Mouse (Mus musculus) R1 (cell line): Measurements from ENCODE around the gene Pip5k1c.

Source experiments
- DNase-seq: peaks from one replicate; pipeline ENCODE4 v3.0.0-alpha.2; 2018; ENCODE audit warnings: low read depth, low spot score

Gene Pip5k1c

DNA sequence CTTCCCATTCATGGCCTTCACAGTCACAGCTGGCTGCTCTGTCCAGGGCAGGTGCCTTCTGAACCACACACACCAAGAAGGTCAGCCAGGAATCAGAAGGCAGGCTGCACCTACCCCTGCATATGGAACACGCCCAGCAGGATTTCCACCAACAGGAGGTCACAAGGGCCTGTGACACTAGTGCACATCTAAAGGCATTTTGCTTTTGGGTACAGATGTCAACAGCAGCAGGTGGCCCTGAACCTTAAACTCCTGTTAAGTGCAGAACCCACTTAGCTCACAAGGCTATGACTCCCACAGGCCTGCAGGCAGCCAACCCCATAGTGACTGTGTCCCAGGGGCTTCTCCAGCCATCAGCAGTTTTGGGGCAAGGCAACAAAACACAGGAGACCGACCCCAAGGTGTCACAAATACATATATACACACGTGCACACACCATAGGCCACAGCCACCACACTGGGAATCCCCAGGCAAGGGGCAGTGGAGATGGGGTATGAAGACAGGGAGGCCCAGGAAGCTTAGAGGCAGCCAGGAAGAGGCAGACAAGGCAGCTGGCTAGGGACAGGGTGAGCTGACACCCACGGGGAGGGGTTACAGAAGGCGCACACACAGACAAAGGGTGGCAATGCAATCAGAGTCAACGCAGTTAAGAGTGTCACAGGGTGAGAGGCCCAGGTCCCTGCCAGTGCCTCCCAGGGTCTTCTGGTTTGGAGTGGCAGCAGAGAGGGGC is 73.9 kb downstream of the Pip5k1c start:
- DNase-seq: peak; percentile 47

DNA sequence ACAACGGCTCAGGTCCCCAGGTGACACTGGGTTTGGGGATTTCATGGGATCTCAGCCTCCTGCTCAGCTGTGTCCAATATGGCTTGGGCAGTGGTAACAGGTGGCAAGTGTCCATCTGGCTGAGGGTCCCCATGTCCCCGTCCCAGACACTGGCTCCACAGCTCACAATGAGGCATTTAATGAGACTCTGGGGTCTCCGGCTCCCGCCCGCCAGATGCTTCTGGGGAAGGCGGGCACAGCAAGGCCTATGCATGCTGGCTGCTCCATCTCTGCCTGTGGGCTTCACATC is 74.4 kb downstream of the Pip5k1c start:
- peak; percentile 21 for DNase-seq
